In genomic region chrX:48219468-48219867, GRCm38 (mm10) we compare ENCODE assay signal across 29 mouse cellular contexts.
"Had no signal": no experiment of that assay in that cellular context is flagged by ENCODE, and none has a peak within 500 bp of the region (broad histone marks: within the 10 kb centered on the region; RNA-seq: fewer than 3 reads in every experiment).

No protein-coding gene starts in this region.

- DNase-seq: left cerebral cortex, postnatal 4 days; liver; liver, embryonic 13.5 days; liver, postnatal 0 days; lung, adult 18-20 months; lung, adult 2 months; lung, embryonic 14.5 days; lung, postnatal 10 days; lung, postnatal 14 days; lung, postnatal 36 days; lung, postnatal 4 days; midbrain, embryonic 14.5 days had no signal

- H3K9me3 ChIP-seq: limb, embryonic 12.5 days; limb, embryonic 13.5 days; limb, embryonic 15.5 days; liver, embryonic 12.5 days; liver, embryonic 13.5 days; liver, embryonic 15.5 days; lung, embryonic 15.5 days; megakaryocyte, embryonic 14.5 days; midbrain, embryonic 10.5 days; midbrain, embryonic 12.5 days; midbrain, embryonic 13.5 days; midbrain, embryonic 15.5 days; neural tube, embryonic 12.5 days had no signal

- H3K4me1 ChIP-seq: limb, embryonic 12.5 days; limb, embryonic 13.5 days; limb, embryonic 15.5 days; liver, embryonic 12.5 days; liver, embryonic 13.5 days; liver, embryonic 15.5 days; lung, embryonic 15.5 days; midbrain, embryonic 10.5 days; midbrain, embryonic 12.5 days; midbrain, embryonic 13.5 days; midbrain, embryonic 15.5 days; neural tube, embryonic 12.5 days had no signal

- H3K36me3 ChIP-seq: limb, embryonic 12.5 days; limb, embryonic 13.5 days; limb, embryonic 15.5 days; liver, embryonic 12.5 days; liver, embryonic 13.5 days; liver, embryonic 15.5 days; lung, embryonic 15.5 days; midbrain, embryonic 10.5 days; midbrain, embryonic 12.5 days; midbrain, embryonic 13.5 days; midbrain, embryonic 15.5 days; neural tube, embryonic 12.5 days had no signal

- H3K27ac ChIP-seq: limb, embryonic 12.5 days; limb, embryonic 13.5 days; limb, embryonic 15.5 days; liver, embryonic 12.5 days; liver, embryonic 13.5 days; liver, embryonic 14.5 days; liver, embryonic 15.5 days; lung, embryonic 15.5 days; macrophage; midbrain, embryonic 10.5 days; midbrain, embryonic 12.5 days; midbrain, embryonic 13.5 days; midbrain, embryonic 15.5 days; neural tube, embryonic 12.5 days had no signal

- H3K9ac ChIP-seq: limb, embryonic 12.5 days; limb, embryonic 13.5 days; limb, embryonic 15.5 days; liver, embryonic 12.5 days; liver, embryonic 13.5 days; liver, embryonic 14.5 days; liver, embryonic 15.5 days; liver, postnatal 0 days; lung, embryonic 14.5 days; lung, embryonic 15.5 days; midbrain, embryonic 12.5 days; midbrain, embryonic 13.5 days; midbrain, embryonic 15.5 days; neural tube, embryonic 12.5 days had no signal

- H3K4me2 ChIP-seq: limb, embryonic 12.5 days; limb, embryonic 13.5 days; limb, embryonic 15.5 days; liver, embryonic 11.5 days; liver, embryonic 12.5 days; liver, embryonic 13.5 days; liver, embryonic 15.5 days; lung, embryonic 14.5 days; lung, embryonic 15.5 days; midbrain, embryonic 11.5 days; midbrain, embryonic 12.5 days; midbrain, embryonic 13.5 days; midbrain, embryonic 15.5 days; neural tube, embryonic 12.5 days had no signal

- H3K4me3 ChIP-seq: limb, embryonic 12.5 days; limb, embryonic 13.5 days; limb, embryonic 15.5 days; liver, embryonic 12.5 days; liver, embryonic 13.5 days; liver, embryonic 15.5 days; lung, embryonic 15.5 days; megakaryocyte, embryonic 14.5 days; midbrain, embryonic 10.5 days; midbrain, embryonic 12.5 days; midbrain, embryonic 13.5 days; midbrain, embryonic 15.5 days; myocyte; neural tube, embryonic 12.5 days had no signal

- H3K27me3 ChIP-seq: limb, embryonic 12.5 days; limb, embryonic 13.5 days; limb, embryonic 15.5 days; liver, embryonic 12.5 days; liver, embryonic 13.5 days; liver, embryonic 15.5 days; lung, embryonic 15.5 days; midbrain, embryonic 12.5 days; midbrain, embryonic 13.5 days; midbrain, embryonic 15.5 days; neural tube, embryonic 12.5 days had no signal
